Comparison of ENCODE assay signal across 8 mouse cellular contexts in genomic region chrX:100738918-100739317, GRCm38 (mm10). TPM values are rescaled to one million over a fixed set of nuclear protein-coding genes. Genes with fewer than 3 reads are reported as not detected.
DNase-seq lines count a peak whose midpoint lies in the region; ATAC-seq and TF ChIP-seq lines count a peak whose summit lies in the region.

No protein-coding gene starts in this region.

- 0 out of 2 replicates have a peak, but pooled peaks cover 5% of the 10 kb centered on the region for H3K27me3 ChIP-seq in neural tube, embryonic 15.5 days (replicated peaks)

- H3K4me1 ChIP-seq in lung, adult 2 months (ENCODE audit: control insufficient read depth, insufficient read depth, low read length), result 0 out of 2 replicates have a peak, but pooled peaks cover 3% of the 10 kb centered on the region
- peaks cover 5% of the 10 kb centered on the region; the same call in 1 of the 2 replicates for H3K4me1 ChIP-seq in neural tube, embryonic 15.5 days

- peak; percentile 42 for DNase-seq in MN1 (ENCODE audit: low spot score)
- DNase-seq in cerebellum, adult 9-10 months, result peak; percentile 67
- DNase-seq in frontal cortex, adult 2 months (ENCODE audit: extremely low spot score in 1 of 2, low spot score in 1 of 2), result peak; percentile 22 to 77
- DNase-seq in heart, postnatal 4 days, result peak; percentile 78
- DNase-seq in layer of hippocampus, adult 2 months (ENCODE audit: low spot score in 2 of 2), result peak; percentile 70 to 71
- DNase-seq in lung, adult 2 months, result peak; percentile 45

- no peak for TF ChIP-seq POLR2A in lung, adult 2 months (IDR thresholded peaks at IDR 0.05; ENCODE audit: borderline replicate concordance, extremely low read depth, low read depth, low read length)

- peak overlapping the region; percentile 40; the same call in 1 of the 2 replicates for H3K9ac ChIP-seq in neural tube, embryonic 15.5 days (replicated peaks)

- WGBS in lung, adult 2 months, result 30% methylated on average over 14 of the region's 14 CpGs
- 21% methylated on average over 14 of the region's 14 CpGs for WGBS in neural tube, embryonic 15.5 days

- H3K9me3 ChIP-seq in neural tube, embryonic 15.5 days (replicated peaks), result no peaks in the 10 kb centered on the region

- H3K4me2 ChIP-seq in neural tube, embryonic 15.5 days, result peak overlapping the region; percentile 56

- TF ChIP-seq CTCF in layer of hippocampus, adult 2 months (conservative IDR thresholded peaks at IDR 0.05), result peak; percentile 72
- peak; percentile 62 for TF ChIP-seq CTCF in lung, adult 2 months (IDR thresholded peaks at IDR 0.05; ENCODE audit: insufficient read depth, low read length)

- peak; percentile 89 for ATAC-seq in neural tube, embryonic 15.5 days (ENCODE audit: low FRiP score)
- no peak for ATAC-seq in erythroblast, adult 5-6 weeks (replicated peaks; ENCODE audit: low FRiP score, poor library complexity, severe bottlenecking)

- peak overlapping the region; percentile 79 for H3K27ac ChIP-seq in layer of hippocampus, adult 2 months
- no peak overlapping the region for H3K27ac ChIP-seq in neural tube, embryonic 15.5 days (replicated peaks)

- H3K36me3 ChIP-seq in neural tube, embryonic 15.5 days, result no peaks in the 10 kb centered on the region

- peak overlapping the region; percentile 52 for H3K4me3 ChIP-seq in layer of hippocampus, adult 2 months
- no peak overlapping the region for H3K4me3 ChIP-seq in lung, adult 2 months (replicated peaks; ENCODE audit: extremely low read depth, low read depth, low read length)
- H3K4me3 ChIP-seq in neural tube, embryonic 15.5 days (replicated peaks), result peak overlapping the region; percentile 37

RNA-seq across cellular contexts. Expression of gene Gdpd2, which starts 9.2 kb away (rescaled TPM):
- 12.4 and 13.1 TPM in 2 replicates for polyA plus RNA-seq in frontal cortex, adult 2 months (2012; rRNA removed)
- total RNA-seq in heart, postnatal 4 days (2021), result under 1 TPM; 0.32 to 0.41 TPM
- total RNA-seq in layer of hippocampus, adult 2 months (2021), result 10 to 100 TPM; 10.1 to 18.6 TPM
- 14.2 and 19.5 TPM in 2 replicates for polyA plus RNA-seq in lung, adult 2 months (2012; rRNA removed)
- polyA plus RNA-seq in neural tube, embryonic 15.5 days (2015; fragmentation: Nextera tagmentation; extraction: Ambion mirVana), result 27.3 and 31.7 TPM in 2 replicates
- not detected in 2 replicates for total RNA-seq in erythroblast, adult 5-6 weeks (2015; ENCODE audit: low replicate concordance)
- 4.2 TPM in 1 of 2 replicates, not detected in the other for total RNA-seq in erythroblast, adult 5-6 weeks (2017; ENCODE audit: low replicate concordance)

RNA-seq across cellular contexts. Expression of gene Dlg3, which starts 28.6 kb away (rescaled TPM):
- 102 TPM in 2 replicates for polyA plus RNA-seq in frontal cortex, adult 2 months (2012; rRNA removed)
- 1 to 10 TPM; 4.6 to 5.3 TPM for total RNA-seq in heart, postnatal 4 days (2021)
- 100 to 1,000 TPM; 156 to 163 TPM for total RNA-seq in layer of hippocampus, adult 2 months (2021)
- 9.4 and 13.7 TPM in 2 replicates for polyA plus RNA-seq in lung, adult 2 months (2012; rRNA removed)
- polyA plus RNA-seq in neural tube, embryonic 15.5 days (2015; fragmentation: Nextera tagmentation; extraction: Ambion mirVana), result 5.5 and 5.6 TPM in 2 replicates
- total RNA-seq in erythroblast, adult 5-6 weeks (2015; ENCODE audit: low replicate concordance), result 0.84 TPM in 1 of 2 replicates, not detected in the other
- 0.34 and 1.4 TPM in 2 replicates for total RNA-seq in erythroblast, adult 5-6 weeks (2017; ENCODE audit: low replicate concordance)

Comparison
In these comparisons a context has a peak if more than half of its experiments do, and no peak if none do; other contexts are left out.
1. RNA of gene Dlg3, which starts 28.6 kb away (total RNA-seq): 156 to 163 TPM in layer of hippocampus, adult 2 months; 4.6 to 5.3 TPM in heart, postnatal 4 days and 0.34 to 1.4 TPM in erythroblast, adult 5-6 weeks; every median in the first group is over 10 times any median in the second.
2. Peak in every context shown above with its lines, with median percentiles within 50 percentile points of each other: DNase-seq.